Mouse (Mus musculus) kidney, embryonic 16.5 days (tissue): ENCODE data around the gene Robo3. TPM values are rescaled to one million over a fixed set of nuclear protein-coding genes. Genes with fewer than 3 reads are reported as not detected.
A peak's percentile ranks its signal among the peaks of the same experiment; 100 is the strongest.

Source experiments
- ATAC-seq: fragments of 200-750 bp; cut with Nextera tagmentation; 2 replicates; pipeline ENCODE4 v1.8.0; 2017; ENCODE audit warnings: moderate TSS enrichment; ENCODE audit not compliant: low FRiP score, low TSS enrichment
- H3K27ac ChIP-seq: fragments of 300-500 bp; sonication (generic); 2 replicates; pipeline ENCODE4 v1.5.1; 2014; ENCODE audit warnings: low read length
- H3K27me3 ChIP-seq: fragments of 300-500 bp; sonication (generic); 2 replicates; pipeline ENCODE4 v1.6.1; 2014; ENCODE audit warnings: low read length, control low read depth, mixed read lengths; ENCODE audit not compliant: insufficient read depth
- H3K36me3 ChIP-seq: fragments of 300-500 bp; sonication (generic); 2 replicates; pipeline ENCODE4 v1.6.1; 2014; ENCODE audit warnings: low read length, control low read depth, mixed read lengths; ENCODE audit not compliant: insufficient read depth
- H3K4me1 ChIP-seq: fragments of 300-500 bp; sonication (generic); 2 replicates; pipeline ENCODE4 v1.6.1; 2014; ENCODE audit warnings: low read length, control low read depth, mixed read lengths; ENCODE audit not compliant: insufficient read depth
- H3K4me2 ChIP-seq: fragments of 300-500 bp; sonication (generic); replicated peaks from 2 replicates; pipeline ENCODE4 v1.6.1; 2014; ENCODE audit warnings: low read depth, low read length
- H3K4me3 ChIP-seq: fragments of 300-500 bp; sonication (generic); 2 replicates; pipeline ENCODE4 v1.5.1; 2014; ENCODE audit warnings: mild to moderate bottlenecking, low read length
- H3K9ac ChIP-seq: fragments of 300-500 bp; sonication (generic); replicated peaks from 2 replicates; pipeline ENCODE4 v1.6.1; 2014; ENCODE audit warnings: low read length
- H3K9me3 ChIP-seq: fragments of 300-500 bp; sonication (generic); 2 replicates; pipeline ENCODE4 v1.6.1; 2016; ENCODE audit warnings: low read length, control low read depth
- WGBS: fragments of 180-500 bp; shearing (Covaris S2); extraction: QIAGEN DNeasy Blood & Tissue Kit; methylation state at CpG from one replicate; pipeline ENCODE4 v1.1.7; 2014; 5-methylcytosine and 5-hydroxymethylcytosine counted together
- polyA plus RNA-seq: library from polyadenylated mRNA; unstranded; fragments of >200 nt; fragmentation: Nextera tagmentation; extraction: Ambion mirVana; gene quantifications from 2 replicates; pipeline ENCODE4 v1.2.1, GENCODE M21; 2015

The Robo3 gene
- polyA plus RNA-seq = 0.29 and 0.35 TPM in 2 replicates

DNA sequence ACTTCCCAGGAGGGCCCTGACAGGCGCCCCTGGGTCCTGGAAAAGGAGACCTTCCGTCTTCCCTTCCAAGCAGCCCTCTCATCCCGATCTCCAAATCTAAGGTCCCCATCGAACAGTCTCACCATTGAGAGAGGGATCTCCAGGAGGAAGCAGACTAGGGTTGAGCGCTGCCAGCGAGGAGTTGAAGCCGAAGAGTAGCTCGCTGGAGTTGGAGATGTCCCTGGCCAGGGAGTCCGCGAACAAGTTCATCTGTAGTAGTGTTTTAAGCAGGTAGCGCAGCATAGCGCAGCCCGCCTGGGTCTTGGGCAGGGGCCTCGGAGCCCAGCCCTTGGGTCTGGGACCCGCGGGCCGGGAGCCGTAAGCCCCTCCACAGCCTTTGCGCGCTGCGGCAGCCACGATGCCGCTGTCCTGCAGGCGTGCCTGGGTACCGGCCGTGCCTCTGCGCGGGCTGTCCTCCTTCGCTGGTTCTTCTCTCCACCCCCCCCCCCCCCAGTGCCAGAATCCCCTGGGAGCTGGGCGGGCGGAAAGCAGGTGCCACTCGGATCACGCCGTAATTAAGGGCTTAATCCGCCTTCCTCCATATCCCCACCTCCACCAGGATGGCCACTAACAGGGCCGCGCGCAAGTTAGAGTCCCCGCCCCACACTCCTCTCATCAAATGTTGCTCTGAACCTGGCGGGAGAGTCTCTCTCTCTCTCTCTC lies at the start of gene Robo3:
Gene Robo3, minus strand, starts transcription at position 527 of the 702 bp plus-strand sequence.
- Histone ChIP-seq H3K4me2 (peak within 1 kb of the TSS; percentile 51), H3K4me3 (peak within 1 kb of the TSS; percentile 37), H3K27me3 (peaks cover 79% of the 10 kb centered on the region), H3K9me3 (no peaks in the 10 kb centered on the region), H3K27ac (no peak within 1 kb of the TSS), H3K36me3 (no peaks in the 10 kb centered on the region), H3K9ac (no peak within 1 kb of the TSS), H3K4me1 (peaks cover 15% of the 10 kb centered on the region)
- 0% methylated on average over 36 of the region's 40 CpGs for WGBS
- 0 out of 2 replicates have a peak, but pooled peaks have one; percentile 2 for ATAC-seq

DNA sequence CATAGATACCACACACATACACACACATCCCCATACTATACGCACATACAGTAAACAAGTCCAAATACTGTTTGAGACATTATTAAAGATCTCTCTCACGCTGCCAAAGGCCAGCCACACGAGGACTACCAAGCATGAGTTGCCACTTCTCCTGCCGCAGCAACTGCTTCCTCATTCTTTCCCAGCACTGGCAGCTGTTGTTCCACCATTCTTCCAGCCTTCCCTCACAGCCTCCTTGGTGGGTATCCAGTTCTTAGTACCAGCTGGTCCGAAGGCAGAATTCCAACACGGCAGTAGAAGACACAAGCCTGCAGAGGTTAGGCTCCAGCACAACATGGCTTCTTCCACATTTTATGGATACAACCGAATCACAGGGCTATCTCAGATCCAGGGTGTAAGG lies 41.9 kb upstream of the Robo3 start:
- no peaks in the 10 kb centered on the region for H3K9me3 ChIP-seq
- H3K27me3 ChIP-seq = 0 out of 2 replicates have a peak, but pooled peaks cover 4% of the 10 kb centered on the region
- no peak overlapping the region for H3K4me2 ChIP-seq
- H3K27ac ChIP-seq = no peak overlapping the region
- no peaks in the 10 kb centered on the region for H3K36me3 ChIP-seq
- H3K9ac ChIP-seq = no peak overlapping the region
- no peaks in the 10 kb centered on the region for H3K4me1 ChIP-seq
- WGBS = 88% methylated on average over 7 of the region's 7 CpGs
- ATAC-seq = no peak
- H3K4me3 ChIP-seq = no peak overlapping the region

DNA sequence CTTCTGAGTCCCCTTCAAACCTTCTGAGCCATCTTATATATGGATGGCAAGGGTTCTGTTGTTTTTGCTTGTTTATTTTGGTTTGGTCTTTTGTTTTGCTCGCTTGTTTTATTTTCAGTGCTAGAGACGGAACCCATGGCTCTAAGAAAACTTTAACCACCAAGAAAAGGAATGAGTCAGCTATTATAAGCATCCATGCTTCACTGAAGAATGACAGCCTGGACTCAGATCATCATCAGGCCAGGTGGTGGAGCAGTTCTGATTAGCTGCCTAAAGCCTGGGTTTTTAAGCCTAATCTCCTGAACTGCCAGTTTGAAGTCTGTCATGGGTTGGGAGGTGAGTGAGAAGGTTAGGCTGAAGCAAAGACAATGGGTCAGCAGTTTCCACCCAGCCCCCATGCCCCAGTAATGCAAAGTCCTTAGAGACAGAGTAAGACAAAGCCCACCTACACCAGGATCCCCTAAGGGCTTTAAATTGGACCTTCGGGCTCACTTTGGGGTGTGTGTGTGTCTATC lies 40.6 kb upstream of the Robo3 start:
- Histone ChIP-seq H3K4me3 (no peak overlapping the region), H3K27me3 (0 out of 2 replicates have a peak, but pooled peaks cover 4% of the 10 kb centered on the region), H3K4me2 (no peak overlapping the region), H3K4me1 (no peaks in the 10 kb centered on the region), H3K27ac (no peak overlapping the region), H3K36me3 (no peaks in the 10 kb centered on the region), H3K9me3 (no peaks in the 10 kb centered on the region), H3K9ac (no peak overlapping the region)
- 56% methylated on average over 3 of the region's 3 CpGs for WGBS
- 0 out of 2 replicates have a peak, but pooled peaks have one; percentile 27 for ATAC-seq

DNA sequence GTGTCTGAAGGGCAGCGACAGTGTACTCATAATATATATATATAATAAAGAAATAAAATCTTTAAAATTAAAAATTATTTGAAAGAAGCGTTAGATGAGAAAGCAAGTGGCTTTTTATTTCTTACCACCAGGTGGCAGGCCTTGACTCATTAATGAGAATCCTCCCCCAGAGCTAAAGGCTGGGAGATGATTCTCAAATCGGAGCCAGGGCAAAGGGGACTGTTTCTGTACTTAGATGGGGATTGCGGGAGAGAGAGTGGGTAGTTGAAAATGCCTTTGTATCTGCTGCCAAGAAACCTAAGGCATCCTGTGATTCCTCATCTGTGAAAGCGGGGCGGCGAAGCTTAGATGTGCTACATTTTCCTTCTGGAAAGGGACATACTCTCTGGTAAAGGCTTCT lies 29.7 kb upstream of the Robo3 start:
- 8% methylated on average over 7 of the region's 7 CpGs for WGBS

DNA sequence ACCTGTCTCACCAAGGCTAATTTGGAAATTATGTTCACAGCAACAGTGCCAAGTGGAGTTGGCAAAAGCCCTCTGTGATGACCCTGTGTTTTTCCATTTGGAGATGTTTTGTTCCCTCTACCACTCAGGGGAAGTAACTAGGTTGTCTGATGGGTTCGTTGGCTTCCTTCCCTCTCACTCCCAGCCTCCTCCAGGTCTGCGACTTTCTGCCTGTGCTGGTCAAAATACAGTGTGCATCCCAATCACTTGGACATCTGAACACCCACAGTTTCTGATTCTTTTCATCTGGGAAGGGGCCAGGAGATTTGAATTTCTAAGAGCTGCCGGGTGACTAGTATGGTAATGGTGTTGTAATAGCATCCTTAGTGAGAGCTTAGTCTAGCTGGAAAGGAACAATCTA lies 28.5 kb upstream of the Robo3 start:
- Histone ChIP-seq H3K36me3 (no peaks in the 10 kb centered on the region), H3K4me2 (no peak overlapping the region), H3K27me3 (peaks cover 76% of the 10 kb centered on the region), H3K27ac (no peak overlapping the region), H3K4me3 (no peak overlapping the region), H3K4me1 (peaks cover 16% of the 10 kb centered on the region), H3K9ac (no peak overlapping the region), H3K9me3 (no peaks in the 10 kb centered on the region)
- no peak for ATAC-seq
- WGBS = 8% methylated on average over 3 of the region's 3 CpGs

More for the DNA sequence above, 29.7 kb upstream of the Robo3 start:
- H3K9me3 ChIP-seq = no peaks in the 10 kb centered on the region
- H3K4me2 ChIP-seq = no peak overlapping the region
- peaks cover 13% of the 10 kb centered on the region for H3K4me1 ChIP-seq
- H3K4me3 ChIP-seq = no peak overlapping the region
- no peak overlapping the region for H3K27ac ChIP-seq
- no peak overlapping the region for H3K9ac ChIP-seq
- no peaks in the 10 kb centered on the region for H3K36me3 ChIP-seq
- peaks cover 64% of the 10 kb centered on the region for H3K27me3 ChIP-seq
- no peak for ATAC-seq

DNA sequence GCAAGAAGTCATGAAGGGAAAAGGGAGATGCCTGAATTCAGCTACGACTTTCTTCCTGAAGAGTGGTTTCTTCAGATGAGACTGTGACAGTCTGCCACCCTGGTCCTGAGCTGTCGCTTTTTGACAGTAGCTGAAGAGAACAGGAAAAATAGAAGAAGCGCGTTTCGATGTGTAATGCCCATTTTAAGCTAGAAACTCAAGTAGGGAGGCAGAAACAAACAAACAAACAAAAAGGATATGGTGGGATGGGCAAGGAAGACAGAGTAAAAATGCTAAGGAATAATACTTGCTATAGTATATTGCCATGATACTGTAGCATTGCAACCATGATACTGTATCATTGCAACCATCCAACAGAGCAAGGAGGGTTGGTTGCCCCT lies 27.9 kb upstream of the Robo3 start:
- Histone ChIP-seq H3K4me3 (peak overlapping the region; percentile 56), H3K4me2 (peak overlapping the region; percentile 91), H3K27ac (no peak overlapping the region), H3K27me3 (peaks cover 83% of the 10 kb centered on the region), H3K9me3 (no peaks in the 10 kb centered on the region), H3K9ac (no peak overlapping the region), H3K36me3 (no peaks in the 10 kb centered on the region), H3K4me1 (peaks cover 21% of the 10 kb centered on the region)
- no peak for ATAC-seq
- WGBS = 6% methylated on average over 5 of the region's 5 CpGs

DNA sequence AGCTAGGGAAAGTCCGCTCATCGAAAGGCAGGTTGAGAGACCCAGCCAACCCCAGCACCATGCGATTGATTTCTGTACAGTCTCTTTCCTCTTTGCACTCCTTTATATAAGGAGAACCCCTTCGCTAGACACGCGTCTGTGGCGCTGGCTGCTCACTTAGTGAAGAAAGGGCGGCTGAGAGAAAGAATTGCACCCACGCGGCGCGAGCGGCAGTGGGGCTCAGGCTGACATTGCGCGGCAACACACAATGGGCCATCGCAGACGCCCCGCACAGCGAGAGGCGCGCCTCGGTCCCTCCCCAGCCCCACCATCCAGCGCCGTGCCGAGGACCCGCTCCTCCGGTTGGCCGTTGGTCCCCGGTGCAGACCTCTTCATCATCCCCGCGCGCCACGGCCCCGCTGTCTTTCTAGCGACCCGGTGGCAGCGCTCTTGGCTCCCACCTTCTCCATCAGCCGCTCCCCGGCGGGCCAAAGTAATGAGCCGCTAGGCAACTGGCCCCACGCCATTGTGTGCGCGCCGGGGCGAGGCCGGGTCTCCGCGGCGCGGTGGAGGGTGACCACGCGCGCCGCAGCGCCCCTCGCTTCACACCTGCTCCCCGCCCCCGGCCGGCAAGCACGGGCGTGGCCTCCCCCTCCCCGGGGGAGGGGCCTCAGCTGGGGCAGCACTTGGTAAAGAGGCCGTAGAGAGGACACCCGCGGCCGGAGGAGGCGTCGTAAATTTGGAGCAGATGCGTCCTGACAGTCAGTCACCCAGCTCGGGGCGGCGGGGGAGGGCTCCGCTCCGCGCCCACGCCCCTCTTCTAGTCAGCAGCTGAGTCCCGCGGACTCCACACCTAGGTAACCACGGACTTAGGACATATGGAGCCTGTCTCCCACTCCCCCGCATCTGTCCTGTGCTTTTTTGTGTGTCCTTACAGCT lies 27.3 kb upstream of the Robo3 start:
- H3K27me3 ChIP-seq = peaks cover 89% of the 10 kb centered on the region
- WGBS = under 1% methylated on average over 77 of the region's 81 CpGs
- ATAC-seq = peak; percentile 67

DNA sequence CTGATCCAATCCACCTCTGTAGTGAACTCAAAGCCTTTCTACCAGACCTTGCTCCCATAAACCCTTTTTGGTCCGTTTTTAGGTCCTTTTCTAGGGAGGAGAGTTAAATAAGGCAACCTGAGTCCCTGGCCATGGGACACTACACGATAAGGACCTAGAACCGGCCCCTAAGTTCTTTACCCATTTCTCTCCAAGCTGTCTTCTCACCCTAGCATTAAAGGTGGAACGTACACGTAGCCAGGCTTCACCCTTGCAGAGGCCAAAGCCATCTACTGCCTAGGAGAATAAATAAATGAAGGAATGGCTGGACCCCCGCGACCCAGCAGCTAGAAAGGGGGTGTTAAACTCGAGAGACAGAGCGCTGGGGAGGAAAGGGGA lies 26.6 kb upstream of the Robo3 start:
- no peak overlapping the region for H3K9ac ChIP-seq
- H3K27me3 ChIP-seq = peaks cover 96% of the 10 kb centered on the region
- peak overlapping the region; percentile 56; the same call in 1 of the 2 replicates for H3K4me3 ChIP-seq
- WGBS = 4% methylated on average over 9 of the region's 9 CpGs
- H3K36me3 ChIP-seq = no peaks in the 10 kb centered on the region
- ATAC-seq = no peak
- peak overlapping the region; percentile 91 for H3K4me2 ChIP-seq
- H3K4me1 ChIP-seq = peaks cover 18% of the 10 kb centered on the region
- H3K27ac ChIP-seq = no peak overlapping the region
- no peaks in the 10 kb centered on the region for H3K9me3 ChIP-seq

More for the DNA sequence above, 27.3 kb upstream of the Robo3 start:
- H3K4me2 ChIP-seq = peak overlapping the region; percentile 91
- peak overlapping the region; percentile 56 for H3K4me3 ChIP-seq
- H3K4me1 ChIP-seq = peaks cover 18% of the 10 kb centered on the region
- H3K27ac ChIP-seq = no peak overlapping the region
- H3K9me3 ChIP-seq = no peaks in the 10 kb centered on the region
- H3K36me3 ChIP-seq = no peaks in the 10 kb centered on the region
- H3K9ac ChIP-seq = peak overlapping the region; percentile 43; the same call in 1 of the 2 replicates

DNA sequence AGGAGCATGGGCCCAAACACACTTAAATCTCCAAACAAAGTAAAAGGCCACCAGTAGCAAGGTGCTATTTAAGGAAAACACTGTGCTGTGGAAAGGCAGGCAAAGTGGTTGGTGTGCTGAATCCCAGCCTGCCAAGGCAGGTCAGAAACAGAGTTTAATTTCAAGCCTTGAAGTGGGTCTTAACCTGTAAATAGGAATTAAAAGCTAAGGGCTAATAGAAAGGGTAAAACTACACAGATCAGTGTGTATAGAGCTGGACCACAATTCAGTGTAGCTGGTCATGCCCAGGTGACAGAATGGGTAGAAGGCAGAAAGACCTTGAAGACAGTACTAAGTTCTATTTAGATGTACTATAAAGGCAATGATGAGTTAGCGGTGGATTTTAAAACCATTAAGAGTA lies 24.1 kb upstream of the Robo3 start:
- Histone ChIP-seq H3K27me3 (peaks cover 98% of the 10 kb centered on the region), H3K36me3 (no peaks in the 10 kb centered on the region), H3K9ac (no peak overlapping the region), H3K9me3 (no peaks in the 10 kb centered on the region), H3K4me2 (no peak overlapping the region), H3K4me3 (no peak overlapping the region), H3K27ac (no peak overlapping the region), H3K4me1 (peaks cover 18% of the 10 kb centered on the region)
- 40% methylated on average over 1 of the region's 1 CpGs for WGBS
- ATAC-seq = no peak
